ENCODE assay signal across 23 mouse cellular contexts in genomic region chr2:96736081-96736480, GRCm38 (mm10).
DNase-seq lines count a peak whose midpoint lies in the region; ATAC-seq lines count a peak whose summit lies in the region.
"Had no signal": no experiment of that assay in that cellular context is flagged by ENCODE, and none has a peak within 500 bp of the region (broad histone marks: within the 10 kb centered on the region; RNA-seq: fewer than 3 reads in every experiment).

No protein-coding gene starts in this region.

- H3K4me2 ChIP-seq in kidney, embryonic 15.5 days = no peak overlapping the region
- H3K4me2 ChIP-seq in neural tube, embryonic 15.5 days = no peak overlapping the region

- DNase-seq in 3T3-L1 (ENCODE audit: low read depth, low spot score) = peak; percentile 79
- DNase-seq in Muller cell, postnatal 12 days (ENCODE audit: inconsistent ontology term) = peak; percentile 92
- peak; percentile 2 for DNase-seq in fibroblast of lung, adult 2 months (ENCODE audit: low read depth)
- no peak for DNase-seq in lung, postnatal 14 days
- DNase-seq: adrenal gland, adult 2 months; adrenal gland, adult 8-10 months; adrenal gland, postnatal 10 days; adrenal gland, postnatal 14 days; adrenal gland, postnatal 25 days; adrenal gland, postnatal 36 days; B cell, adult 2 months; cerebellum, adult 11 months; cerebellum, adult 11-12 months; cerebellum, adult 18-20 months; cerebellum, adult 2 months; cerebellum, adult 8-10 months had no signal

- no peaks in the 10 kb centered on the region for H3K36me3 ChIP-seq in kidney, embryonic 15.5 days
- H3K36me3 ChIP-seq in neural tube, embryonic 15.5 days = no peaks in the 10 kb centered on the region
- H3K36me3 ChIP-seq: G1E had no signal

- H3K27me3 ChIP-seq in kidney, embryonic 15.5 days = no peaks in the 10 kb centered on the region
- H3K27me3 ChIP-seq in neural tube, embryonic 15.5 days (replicated peaks) = no peaks in the 10 kb centered on the region
- H3K27me3 ChIP-seq: CH12.LX, Patski had no signal

- no peaks in the 10 kb centered on the region for H3K9me3 ChIP-seq in kidney, embryonic 15.5 days (replicated peaks)
- H3K9me3 ChIP-seq in neural tube, embryonic 15.5 days (replicated peaks) = no peaks in the 10 kb centered on the region
- H3K9me3 ChIP-seq: G1E had no signal

- no peaks in the 10 kb centered on the region for H3K4me1 ChIP-seq in kidney, embryonic 15.5 days
- H3K4me1 ChIP-seq in neural tube, embryonic 15.5 days = no peaks in the 10 kb centered on the region

- no peak overlapping the region for H3K27ac ChIP-seq in kidney, embryonic 15.5 days
- no peak overlapping the region for H3K27ac ChIP-seq in neural tube, embryonic 15.5 days (replicated peaks)

- no peak overlapping the region for H3K9ac ChIP-seq in kidney, embryonic 15.5 days
- H3K9ac ChIP-seq in neural tube, embryonic 15.5 days (replicated peaks) = no peak overlapping the region

- H3K4me3 ChIP-seq in kidney, embryonic 15.5 days (replicated peaks) = no peak overlapping the region
- no peak overlapping the region for H3K4me3 ChIP-seq in neural tube, embryonic 15.5 days (replicated peaks)

- no peak for ATAC-seq in kidney, embryonic 15.5 days (replicated peaks; ENCODE audit: low FRiP score)
- no peak for ATAC-seq in neural tube, embryonic 15.5 days (ENCODE audit: low FRiP score)
- ATAC-seq: activated CD4-positive, CD25-positive, alpha-beta regulatory T cell, adult 4 months; CD4-positive, CD25-positive, alpha-beta regulatory T cell, adult 4 months; Patski had no signal
